Mouse (Mus musculus) brown adipose tissue, adult 24 weeks (tissue): ENCODE results near the gene Klhl35. TPM values are rescaled to one million over a fixed set of nuclear protein-coding genes. Genes with fewer than 3 reads are reported as not detected.

Experiments
- H3K27ac ChIP-seq: fragments of 200-500 bp; replicated peaks from 2 replicates; pipeline ENCODE4 v1.5.1; 2012; ENCODE audit warnings: low read depth, mild to moderate bottlenecking, low read length
- H3K4me1 ChIP-seq: fragments of 200-500 bp; 2 replicates; pipeline ENCODE4 v1.6.1; 2012; ENCODE audit warnings: low read length, mixed read lengths; ENCODE audit not compliant: control insufficient read depth, insufficient read depth, insufficient read length
- H3K4me3 ChIP-seq: fragments of 200-500 bp; 2 replicates; pipeline ENCODE4 v1.5.1; 2012; ENCODE audit warnings: low read depth, mild to moderate bottlenecking, low read length, moderate library complexity; ENCODE audit not compliant: insufficient read depth
- polyA plus RNA-seq: library from polyadenylated mRNA; stranded (reverse); fragments of >200 nt; gene quantifications from 2 replicates; pipeline ENCODE4 v1.2.4, GENCODE M21; 2012; ENCODE audit not compliant: missing spikeins, insufficient read depth, insufficient read length

The Klhl35 gene
- polyA plus RNA-seq: not detected in 2 replicates

- Histone ChIP-seq H3K4me1 (no peaks in the 10 kb centered on the region; the same call in 1 of the 2 replicates), H3K4me3 (no peak within 1 kb of the TSS), H3K27ac (no peak within 1 kb of the TSS)
Measured at GRCm38 (mm10) chr7:99465811-99466210, at the start of gene Klhl35. Klhl35 (plus strand) TSS chr7:99466004.

DNA sequence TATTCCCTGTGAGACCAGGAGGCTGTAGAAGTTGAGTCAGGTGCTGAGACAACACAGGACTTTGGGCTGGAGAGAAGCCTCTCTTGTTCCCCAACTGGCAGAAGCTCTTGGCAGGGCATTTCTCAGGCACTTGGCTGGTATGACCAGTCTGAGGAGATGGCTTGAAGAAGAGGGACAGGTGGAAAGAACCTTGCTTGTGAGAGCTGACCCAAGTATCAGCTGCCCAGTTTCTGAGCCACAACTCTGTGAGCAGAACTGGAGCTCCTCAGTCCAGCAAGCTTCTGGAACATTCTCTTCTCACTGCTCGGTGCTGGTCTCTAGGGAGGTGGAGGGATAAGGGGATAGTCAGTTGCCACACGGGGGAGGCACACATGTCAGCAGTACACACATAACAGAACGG is 46.5 kb upstream of the Klhl35 start:
- H3K27ac ChIP-seq: no peak overlapping the region
- no peak overlapping the region for H3K4me3 ChIP-seq
- peaks cover 27% of the 10 kb centered on the region for H3K4me1 ChIP-seq

DNA sequence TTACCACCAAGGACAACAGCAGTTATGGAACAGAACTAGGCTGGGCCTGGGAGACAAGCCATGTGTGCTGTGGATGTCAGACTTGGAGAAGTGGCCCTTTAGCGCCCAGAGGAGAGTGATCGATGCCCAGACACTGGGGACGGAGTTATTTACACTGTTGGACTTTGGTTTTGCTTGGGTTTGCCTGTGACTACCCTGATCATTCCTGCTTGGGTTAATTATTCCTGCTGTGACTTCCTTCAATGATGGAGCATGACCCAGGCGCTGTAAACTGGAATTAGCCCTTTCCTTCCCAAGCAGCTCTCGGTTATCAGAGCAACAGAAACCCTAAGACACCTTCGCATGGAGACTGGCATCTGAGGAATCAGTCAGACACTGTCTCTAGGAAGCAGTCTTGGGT is 44.8 kb upstream of the Klhl35 start:
- H3K27ac ChIP-seq: no peak overlapping the region

GRCm38 (mm10) chr7:99424538-99425155 is 41.2 kb upstream of the Klhl35 start:
- Histone ChIP-seq H3K4me1 (peaks cover 30% of the 10 kb centered on the region), H3K4me3 (no peak overlapping the region), H3K27ac (no peak overlapping the region)

More for the DNA sequence above, 44.8 kb upstream of the Klhl35 start:
- H3K4me3 ChIP-seq: no peak overlapping the region
- peaks cover 21% of the 10 kb centered on the region for H3K4me1 ChIP-seq

DNA sequence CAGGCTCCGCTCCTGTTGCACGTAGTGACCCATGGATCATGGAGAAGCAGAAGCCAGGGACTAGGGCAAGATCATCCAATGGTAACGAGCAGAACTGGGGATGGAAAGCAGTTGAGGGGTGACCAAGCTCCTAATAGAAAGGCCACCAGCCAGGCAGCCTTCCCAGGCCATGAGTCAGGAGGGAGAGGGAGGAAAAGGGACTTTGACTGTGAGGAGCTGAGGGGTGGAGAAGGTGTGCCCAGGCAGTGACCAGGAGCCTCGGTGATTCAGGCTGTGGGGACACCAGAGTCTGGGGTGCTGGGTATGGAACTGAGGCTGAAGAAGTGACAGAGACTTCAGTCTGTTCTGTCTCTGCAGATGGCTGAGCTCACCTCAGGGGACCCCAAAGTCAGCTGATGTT is 40.1 kb upstream of the Klhl35 start:
- Histone ChIP-seq H3K4me3 (no peak overlapping the region), H3K27ac (no peak overlapping the region), H3K4me1 (peaks cover 22% of the 10 kb centered on the region)

DNA sequence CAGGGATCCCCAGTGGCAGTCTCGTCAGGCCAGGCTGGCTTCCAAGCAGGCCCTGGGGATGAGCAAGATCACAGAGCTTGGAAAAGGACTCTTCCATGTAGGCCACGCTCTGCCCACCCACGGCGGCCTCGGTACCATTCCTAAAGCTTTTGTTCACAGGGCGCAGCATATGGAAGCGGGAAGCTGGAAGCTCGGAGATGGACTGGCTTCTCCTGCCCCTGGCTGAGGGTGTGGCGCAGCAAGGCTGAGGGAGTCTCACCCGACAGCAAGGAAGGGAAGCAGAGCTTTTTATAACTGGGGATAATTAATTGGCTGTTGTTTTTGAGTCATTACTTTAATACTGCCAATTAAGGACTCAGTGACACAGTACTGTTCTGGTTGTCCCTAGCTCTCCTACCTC is 38.8 kb upstream of the Klhl35 start:
- H3K27ac ChIP-seq: no peak overlapping the region
- peaks cover 16% of the 10 kb centered on the region for H3K4me1 ChIP-seq
- H3K4me3 ChIP-seq: no peak overlapping the region

DNA sequence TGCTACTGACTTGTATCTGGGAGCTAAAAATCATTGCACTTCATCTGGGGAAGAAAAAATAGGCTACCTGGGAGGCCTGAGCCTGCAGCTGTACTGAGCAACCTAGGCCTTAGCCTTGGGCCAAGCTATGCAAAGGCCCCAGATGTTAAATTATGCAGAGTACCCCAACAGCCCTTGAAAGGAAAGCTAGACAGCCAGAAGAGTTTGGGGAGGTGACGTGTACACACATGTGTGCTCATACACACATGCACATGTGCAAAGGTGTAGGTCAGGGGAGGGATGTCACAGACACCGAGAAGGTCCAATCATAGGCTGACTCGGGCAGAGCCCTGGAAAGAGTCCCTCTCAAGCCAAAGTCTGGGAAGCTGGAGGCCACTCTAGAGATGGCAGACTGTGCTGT is 37.8 kb upstream of the Klhl35 start:
- Histone ChIP-seq H3K4me3 (no peak overlapping the region), H3K27ac (no peak overlapping the region), H3K4me1 (peaks cover 16% of the 10 kb centered on the region)

GRCm38 (mm10) chr7:99428836-99429235 is 37.0 kb upstream of the Klhl35 start:
- Histone ChIP-seq H3K27ac (no peak overlapping the region), H3K4me3 (no peak overlapping the region), H3K4me1 (peaks cover 16% of the 10 kb centered on the region)

DNA sequence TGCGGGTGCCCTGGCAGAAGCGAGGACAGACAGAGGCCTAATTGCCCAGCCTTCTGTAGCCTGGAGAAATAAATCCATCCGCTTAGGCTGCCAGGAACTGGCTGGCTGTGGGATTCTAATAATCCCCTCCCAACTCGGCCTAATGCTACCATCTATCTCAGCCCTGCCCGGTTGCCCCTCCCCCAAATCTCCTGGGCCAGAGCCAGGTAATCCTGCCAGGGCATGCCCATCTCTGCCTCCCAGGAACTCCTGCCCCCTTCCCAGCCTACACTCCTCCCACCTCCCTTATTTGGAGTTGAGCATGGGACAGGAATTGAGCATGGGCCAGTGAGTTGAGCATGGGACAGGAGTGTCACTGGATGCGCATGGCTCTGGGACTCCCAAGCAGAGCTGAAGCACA is 36.0 kb upstream of the Klhl35 start:
- H3K27ac ChIP-seq: no peak overlapping the region
- no peak overlapping the region for H3K4me3 ChIP-seq
- peaks cover 19% of the 10 kb centered on the region for H3K4me1 ChIP-seq

- peaks cover 21% of the 10 kb centered on the region for H3K4me1 ChIP-seq
- H3K4me3 ChIP-seq: no peak overlapping the region
- no peak overlapping the region for H3K27ac ChIP-seq
Measured at GRCm38 (mm10) chr7:99430246-99430645, 35.6 kb upstream of the Klhl35 start.

DNA sequence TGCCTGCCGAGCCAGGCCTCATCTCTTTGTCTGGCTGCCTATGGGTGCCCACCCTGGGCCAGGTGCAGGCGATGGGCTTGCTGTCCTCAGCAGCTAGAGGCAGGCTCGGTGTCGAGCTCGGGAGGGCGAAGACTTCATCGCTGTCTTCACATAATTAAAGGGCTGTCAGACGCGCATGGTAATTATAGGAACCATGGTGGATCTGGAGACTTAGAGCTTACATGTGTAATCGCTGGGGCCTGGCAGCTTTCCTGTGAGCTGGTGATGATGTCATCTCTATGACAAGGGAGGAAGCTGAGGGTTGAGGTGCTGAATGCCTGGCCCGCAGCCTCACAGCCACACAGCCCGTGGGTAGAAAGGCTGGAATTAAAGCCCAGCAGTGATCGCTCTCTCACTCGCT is 33.6 kb upstream of the Klhl35 start:
- H3K4me3 ChIP-seq: no peak overlapping the region
- peaks cover 17% of the 10 kb centered on the region for H3K4me1 ChIP-seq
- no peak overlapping the region for H3K27ac ChIP-seq

GRCm38 (mm10) chr7:99432863-99433262 is 32.9 kb upstream of the Klhl35 start:
- H3K27ac ChIP-seq: no peak overlapping the region
- no peak overlapping the region for H3K4me3 ChIP-seq

GRCm38 (mm10) chr7:99434672-99435250 is 31.0 kb upstream of the Klhl35 start:
- H3K4me1 ChIP-seq: peaks cover 4% of the 10 kb centered on the region; the same call in 1 of the 2 replicates
- no peak overlapping the region for H3K4me3 ChIP-seq
- H3K27ac ChIP-seq: no peak overlapping the region

More at GRCm38 (mm10) chr7:99432863-99433262, 32.9 kb upstream of the Klhl35 start:
- H3K4me1 ChIP-seq: peaks cover 14% of the 10 kb centered on the region

- Histone ChIP-seq H3K4me3 (no peak overlapping the region), H3K4me1 (peaks cover 7% of the 10 kb centered on the region), H3K27ac (no peak overlapping the region)
Measured at GRCm38 (mm10) chr7:99436530-99436929, 29.3 kb upstream of the Klhl35 start.

- Histone ChIP-seq H3K27ac (no peak overlapping the region), H3K4me3 (no peak overlapping the region)
Measured at GRCm38 (mm10) chr7:99438881-99439280, 26.9 kb upstream of the Klhl35 start.

GRCm38 (mm10) chr7:99441534-99442072 is 24.2 kb upstream of the Klhl35 start:
- Histone ChIP-seq H3K4me3 (no peak overlapping the region), H3K27ac (no peak overlapping the region), H3K4me1 (peaks cover 8% of the 10 kb centered on the region)

More at GRCm38 (mm10) chr7:99438881-99439280, 26.9 kb upstream of the Klhl35 start:
- peaks cover 13% of the 10 kb centered on the region for H3K4me1 ChIP-seq
